Mouse (Mus musculus) ES-E14 (cell line): ENCODE measurements at regions not wholly inside any gene's neighbourhood (a gene's known extent, or its start where the extent isn't known, plus 50 kb on each side); places are given as distances from the start of the nearest gene placed in this dataset.

Source experiments
- MAFK ChIP-seq: IDR thresholded peaks from 2 replicates; pipeline ENCODE4 v1.6.1; 2014; ENCODE audit warnings: mild to moderate bottlenecking, low read depth, low read length, inconsistent platforms; ENCODE audit not compliant: insufficient read depth
- ZNF384 ChIP-seq: IDR thresholded peaks from 2 replicates; pipeline ENCODE4 v1.6.1; 2012; ENCODE audit warnings: low read depth, low read length, inconsistent platforms

- TF ChIP-seq ZNF384, result no peak
- no peak for TF ChIP-seq MAFK
These were observed 423.3 kb downstream of the Zic3 start for GRCm38 (mm10) chrX:58445624-58446323.
